Mouse (Mus musculus): Measurements from ENCODE around the gene Hsh2d. TPM values are rescaled to one million over a fixed set of nuclear protein-coding genes. Genes with fewer than 3 reads are reported as not detected.
A peak's percentile ranks its signal among the peaks of the same experiment; 100 is the strongest.

The Hsh2d gene
- polyA plus RNA-seq, 1 experiment = 0.05 TPM

GRCm38 (mm10) chr8:72153382-72153781 is 36.1 kb upstream of the Hsh2d start:
- TF ChIP-seq GATA1 (IDR thresholded peaks at IDR 0.05; ENCODE audit: low read length) = no peak
- no peak for TF ChIP-seq TAL1 (IDR thresholded peaks at IDR 0.05; ENCODE audit: low read length)
- Histone ChIP-seq H3K4me1 (ENCODE audit: control insufficient read depth) (peaks cover 12% of the 10 kb centered on the region), H3K9me3 (ENCODE audit: control insufficient read depth, low read length) (no peaks in the 10 kb centered on the region), H3K4me3 (replicated peaks) (no peak overlapping the region), H3K27me3 (ENCODE audit: control insufficient read depth) (no peaks in the 10 kb centered on the region), H3K36me3 (ENCODE audit: control insufficient read depth) (peaks cover 35% of the 10 kb centered on the region)

- TF ChIP-seq GATA1 (IDR thresholded peaks at IDR 0.05; ENCODE audit: low read length) = no peak
- no peak for TF ChIP-seq TAL1 (IDR thresholded peaks at IDR 0.05; ENCODE audit: low read length)
- H3K4me1 ChIP-seq (ENCODE audit: control insufficient read depth) = peaks cover 46% of the 10 kb centered on the region
- H3K4me3 ChIP-seq (replicated peaks) = no peak overlapping the region
- peaks cover 38% of the 10 kb centered on the region for H3K36me3 ChIP-seq (ENCODE audit: control insufficient read depth)
- H3K9me3 ChIP-seq (ENCODE audit: control insufficient read depth, low read length) = no peaks in the 10 kb centered on the region
- H3K27me3 ChIP-seq (ENCODE audit: control insufficient read depth) = no peaks in the 10 kb centered on the region
Observed at GRCm38 (mm10) chr8:72158096-72158495, 31.3 kb upstream of the Hsh2d start.

GRCm38 (mm10) chr8:72158726-72159125 is 30.7 kb upstream of the Hsh2d start:
- Histone ChIP-seq H3K4me1 (ENCODE audit: control insufficient read depth) (peaks cover 50% of the 10 kb centered on the region), H3K27me3 (ENCODE audit: control insufficient read depth) (no peaks in the 10 kb centered on the region), H3K9me3 (ENCODE audit: control insufficient read depth, low read length) (no peaks in the 10 kb centered on the region), H3K4me3 (replicated peaks) (no peak overlapping the region), H3K36me3 (ENCODE audit: control insufficient read depth) (peaks cover 38% of the 10 kb centered on the region)
- no peak for TF ChIP-seq TAL1 (IDR thresholded peaks at IDR 0.05; ENCODE audit: low read length)
- no peak for TF ChIP-seq GATA1 (IDR thresholded peaks at IDR 0.05; ENCODE audit: low read length)

GRCm38 (mm10) chr8:72160007-72160406 is 29.4 kb upstream of the Hsh2d start:
- TF ChIP-seq TAL1 (IDR thresholded peaks at IDR 0.05; ENCODE audit: low read length) = no peak
- 0 out of 2 replicates have a peak, but pooled peaks have one; percentile 6 for TF ChIP-seq GATA1 (IDR thresholded peaks at IDR 0.05; ENCODE audit: low read length)
- Histone ChIP-seq H3K27me3 (ENCODE audit: control insufficient read depth) (no peaks in the 10 kb centered on the region), H3K9me3 (ENCODE audit: control insufficient read depth, low read length) (no peaks in the 10 kb centered on the region), H3K36me3 (ENCODE audit: control insufficient read depth) (peaks cover 41% of the 10 kb centered on the region), H3K4me1 (ENCODE audit: control insufficient read depth) (peaks cover 50% of the 10 kb centered on the region), H3K4me3 (replicated peaks) (peak overlapping the region; percentile 67)

- TF ChIP-seq TAL1 (IDR thresholded peaks at IDR 0.05; ENCODE audit: low read length) (no peak), GATA1 (IDR thresholded peaks at IDR 0.05; ENCODE audit: low read length) (no peak)
- Histone ChIP-seq H3K36me3 (ENCODE audit: control insufficient read depth) (peaks cover 48% of the 10 kb centered on the region), H3K27me3 (ENCODE audit: control insufficient read depth) (no peaks in the 10 kb centered on the region), H3K4me3 (replicated peaks) (peak within 1 kb of the TSS; percentile 67), H3K4me1 (ENCODE audit: control insufficient read depth) (peaks cover 54% of the 10 kb centered on the region), H3K9me3 (ENCODE audit: control insufficient read depth, low read length) (no peaks in the 10 kb centered on the region)
Observed at GRCm38 (mm10) chr8:72160707-72161697, 28.4 kb upstream of the Hsh2d start, which contains the start of gene Rab8a. TSS of gene Rab8a (plus strand) at chr8:72161200.

GRCm38 (mm10) chr8:72162821-72163220 is 26.6 kb upstream of the Hsh2d start:
- peaks cover 44% of the 10 kb centered on the region for H3K4me1 ChIP-seq (ENCODE audit: control insufficient read depth)

GRCm38 (mm10) chr8:72169098-72169668 is 20.3 kb upstream of the Hsh2d start:
- TF ChIP-seq TAL1 (IDR thresholded peaks at IDR 0.05; ENCODE audit: low read length) (no peak), GATA1 (IDR thresholded peaks at IDR 0.05; ENCODE audit: low read length) (no peak)
- H3K4me1 ChIP-seq (ENCODE audit: control insufficient read depth) = peaks cover 6% of the 10 kb centered on the region
- no peak overlapping the region for H3K4me3 ChIP-seq (replicated peaks)
- H3K9me3 ChIP-seq (ENCODE audit: control insufficient read depth, low read length) = no peaks in the 10 kb centered on the region
- no peaks in the 10 kb centered on the region for H3K27me3 ChIP-seq (ENCODE audit: control insufficient read depth)
- peaks cover 98% of the 10 kb centered on the region for H3K36me3 ChIP-seq (ENCODE audit: control insufficient read depth)

More at GRCm38 (mm10) chr8:72162821-72163220, 26.6 kb upstream of the Hsh2d start:
- no peaks in the 10 kb centered on the region for H3K27me3 ChIP-seq (ENCODE audit: control insufficient read depth)
- H3K36me3 ChIP-seq (ENCODE audit: control insufficient read depth) = peaks cover 60% of the 10 kb centered on the region
- H3K4me3 ChIP-seq (replicated peaks) = peak overlapping the region; percentile 67
- no peaks in the 10 kb centered on the region for H3K9me3 ChIP-seq (ENCODE audit: control insufficient read depth, low read length)
- no peak for TF ChIP-seq GATA1 (IDR thresholded peaks at IDR 0.05; ENCODE audit: low read length)
- TF ChIP-seq TAL1 (IDR thresholded peaks at IDR 0.05; ENCODE audit: low read length) = no peak

- TF ChIP-seq TAL1 (IDR thresholded peaks at IDR 0.05; ENCODE audit: low read length) (no peak), GATA1 (IDR thresholded peaks at IDR 0.05; ENCODE audit: low read length) (no peak)
Observed at GRCm38 (mm10) chr8:72169681-72170249, 19.7 kb upstream of the Hsh2d start.

More at GRCm38 (mm10) chr8:72169681-72170249, 19.7 kb upstream of the Hsh2d start:
- no peak overlapping the region for H3K4me3 ChIP-seq (replicated peaks)
- no peaks in the 10 kb centered on the region for H3K9me3 ChIP-seq (ENCODE audit: control insufficient read depth, low read length)
- H3K27me3 ChIP-seq (ENCODE audit: control insufficient read depth) = no peaks in the 10 kb centered on the region
- H3K36me3 ChIP-seq (ENCODE audit: control insufficient read depth) = peaks cover 98% of the 10 kb centered on the region
- peaks cover 6% of the 10 kb centered on the region for H3K4me1 ChIP-seq (ENCODE audit: control insufficient read depth)

All from erythroblast, embryonic 14.5 days (primary cell).